Mouse (Mus musculus): Measurements from ENCODE around the gene Hemgn. TPM values are rescaled to one million over a fixed set of nuclear protein-coding genes. Genes with fewer than 3 reads are reported as not detected.

Hemgn gene
- 1 to 10 TPM; 3.4 to 6.7 TPM for total RNA-seq (2021)
- long read RNA-seq, experiment 1, partial matches to known transcripts: 1 of 1 reads
- long read RNA-seq, experiment 1, other reads (novel, unspliced or antisense): 0 of 1 reads
- long read RNA-seq, experiment 2: 0 reads

- no peak for DNase-seq
These were observed at the start of gene Hemgn for GRCm38 (mm10) chr4:46413406-46413805. Gene Hemgn, minus strand, starts transcription at chr4:46413506.

- no peak for DNase-seq
These were observed 45.1 kb upstream of the Hemgn start for GRCm38 (mm10) chr4:46458411-46458810.

GRCm38 (mm10) chr4:46457186-46457585 is 43.9 kb upstream of the Hemgn start:
- DNase-seq: no peak

GRCm38 (mm10) chr4:46456762-46457161 is 43.5 kb upstream of the Hemgn start:
- DNase-seq: no peak

GRCm38 (mm10) chr4:46454097-46454864 is 41.0 kb upstream of the Hemgn start:
- DNase-seq: no peak

- no peak for DNase-seq
These were observed 39.8 kb upstream of the Hemgn start for GRCm38 (mm10) chr4:46452855-46453719.

GRCm38 (mm10) chr4:46452481-46452850 is 39.2 kb upstream of the Hemgn start:
- DNase-seq: peak; percentile 75

GRCm38 (mm10) chr4:46451758-46452480 is 38.6 kb upstream of the Hemgn start:
- peak; percentile 82 for DNase-seq

- DNase-seq: peak; percentile 83
These were observed 38.0 kb upstream of the Hemgn start for GRCm38 (mm10) chr4:46451240-46451757.

GRCm38 (mm10) chr4:46450519-46451131 is 37.3 kb upstream of the Hemgn start, which contains the start of gene Anp32b:
Gene Anp32b, plus strand, starts transcription at chr4:46450902.
- DNase-seq: peak; percentile 97

- DNase-seq: no peak
These were observed 36.8 kb upstream of the Hemgn start for GRCm38 (mm10) chr4:46450020-46450518.

GRCm38 (mm10) chr4:46448886-46449285 is 35.6 kb upstream of the Hemgn start:
- DNase-seq: no peak

GRCm38 (mm10) chr4:46447461-46447860 is 34.2 kb upstream of the Hemgn start:
- no peak for DNase-seq

- DNase-seq: no peak
These were observed 32.1 kb upstream of the Hemgn start for GRCm38 (mm10) chr4:46445237-46445945.

GRCm38 (mm10) chr4:46442501-46442900 is 29.2 kb upstream of the Hemgn start:
- DNase-seq: no peak

- no peak for DNase-seq
These were observed 19.2 kb upstream of the Hemgn start for GRCm38 (mm10) chr4:46432339-46433036.

- DNase-seq: no peak
These were observed 15.7 kb upstream of the Hemgn start for GRCm38 (mm10) chr4:46428903-46429499.

- no peak for DNase-seq
These were observed 9.3 kb upstream of the Hemgn start for GRCm38 (mm10) chr4:46422625-46423024.

- DNase-seq: no peak
These were observed 5.5 kb upstream of the Hemgn start for GRCm38 (mm10) chr4:46418851-46419250.

GRCm38 (mm10) chr4:46417491-46417890 is 4.2 kb upstream of the Hemgn start:
- DNase-seq: peak; percentile 32

Data from adrenal gland, postnatal 10 days (tissue).